Mouse (Mus musculus): Measurements from ENCODE around the gene 9130213A22Rik.

9130213A22Rik gene

GRCm38 (mm10) chr11:69122336-69122951 lies at the start of gene 9130213A22Rik:
Gene 9130213A22Rik (minus strand): TSS chr11:69122589.
- peak; percentile 74 to 81 for DNase-seq (ENCODE audit: low spot score in 2 of 2)

- DNase-seq (ENCODE audit: low spot score in 2 of 2) = peak; percentile 38 to 63
These were observed 49.2 kb upstream of the 9130213A22Rik start for GRCm38 (mm10) chr11:69171626-69172025.

- no peak for DNase-seq (ENCODE audit: low spot score in 2 of 2)
These were observed 46.9 kb upstream of the 9130213A22Rik start for GRCm38 (mm10) chr11:69169313-69169712.

- no peak for DNase-seq (ENCODE audit: low spot score in 2 of 2)
These were observed 34.4 kb upstream of the 9130213A22Rik start, which contains the start of gene Alox12b for GRCm38 (mm10) chr11:69156800-69157199. Gene Alox12b (plus strand): TSS chr11:69156989.

GRCm38 (mm10) chr11:69155351-69155750 lies 33.0 kb upstream of the 9130213A22Rik start:
- DNase-seq (ENCODE audit: low spot score in 2 of 2) = no peak

- no peak for DNase-seq (ENCODE audit: low spot score in 2 of 2)
These were observed 31.4 kb upstream of the 9130213A22Rik start for GRCm38 (mm10) chr11:69153831-69154230.

- DNase-seq (ENCODE audit: low spot score in 2 of 2) = no peak
These were observed 28.6 kb upstream of the 9130213A22Rik start for GRCm38 (mm10) chr11:69151004-69151403.

- DNase-seq (ENCODE audit: low spot score in 2 of 2) = peak; percentile 40 to 82
These were observed 28.1 kb upstream of the 9130213A22Rik start for GRCm38 (mm10) chr11:69150444-69150843.

GRCm38 (mm10) chr11:69149728-69150127 lies 27.3 kb upstream of the 9130213A22Rik start:
- no peak for DNase-seq (ENCODE audit: low spot score in 2 of 2)

- no peak for DNase-seq (ENCODE audit: low spot score in 2 of 2)
These were observed 26.1 kb upstream of the 9130213A22Rik start for GRCm38 (mm10) chr11:69148451-69148960.

- DNase-seq (ENCODE audit: low spot score in 2 of 2) = no peak
These were observed 25.2 kb upstream of the 9130213A22Rik start for GRCm38 (mm10) chr11:69147546-69147945.

- no peak for DNase-seq (ENCODE audit: low spot score in 2 of 2)
These were observed 13.0 kb upstream of the 9130213A22Rik start for GRCm38 (mm10) chr11:69135361-69135760.

GRCm38 (mm10) chr11:69134622-69134968 lies 12.2 kb upstream of the 9130213A22Rik start:
- no peak for DNase-seq (ENCODE audit: low spot score in 2 of 2)

- peak in 1 of 2 experiments; percentile 61 for DNase-seq (ENCODE audit: low spot score in 2 of 2)
These were observed 11.7 kb upstream of the 9130213A22Rik start for GRCm38 (mm10) chr11:69133923-69134621.

- DNase-seq (ENCODE audit: low spot score in 2 of 2) = no peak
These were observed 11.2 kb upstream of the 9130213A22Rik start for GRCm38 (mm10) chr11:69133566-69133922.

- no peak for DNase-seq (ENCODE audit: low spot score in 2 of 2)
These were observed 6.2 kb upstream of the 9130213A22Rik start for GRCm38 (mm10) chr11:69128426-69129122.

- DNase-seq (ENCODE audit: low spot score in 2 of 2) = no peak
These were observed 4.3 kb upstream of the 9130213A22Rik start for GRCm38 (mm10) chr11:69126706-69127095.

GRCm38 (mm10) chr11:69125919-69126705 lies 3.7 kb upstream of the 9130213A22Rik start:
- peak; percentile 33 to 37 for DNase-seq (ENCODE audit: low spot score in 2 of 2)

- DNase-seq (ENCODE audit: low spot score in 2 of 2) = no peak
These were observed 3.3 kb upstream of the 9130213A22Rik start, which contains the start of gene Aloxe3 for GRCm38 (mm10) chr11:69125852-69125918. Gene Aloxe3 (plus strand): TSS chr11:69125896.

GRCm38 (mm10) chr11:69125041-69125851 lies 2.9 kb upstream of the 9130213A22Rik start:
- DNase-seq (ENCODE audit: low spot score in 2 of 2) = peak; percentile 72 to 76

- peak; percentile 64 to 76 for DNase-seq (ENCODE audit: low spot score in 2 of 2)
These were observed 2.1 kb upstream of the 9130213A22Rik start for GRCm38 (mm10) chr11:69124498-69124847.
